Mouse (Mus musculus): ENCODE results near the gene Aktip.
A peak's percentile ranks its signal among the peaks of the same experiment; 100 is the strongest.

Gene Aktip

GRCm38 (mm10) chr8:91199876-91200275 lies at the start of gene Aktip:
Gene Aktip, minus strand, starts transcription at chr8:91199976.
- no peak for DNase-seq

- no peak for DNase-seq
These were observed 46.2 kb upstream of the Aktip start for GRCm38 (mm10) chr8:91245821-91246454.

- no peak for DNase-seq
These were observed 42.9 kb upstream of the Aktip start for GRCm38 (mm10) chr8:91242721-91243120.

- peak; percentile 25 for DNase-seq
These were observed 42.2 kb upstream of the Aktip start for GRCm38 (mm10) chr8:91241873-91242519.

GRCm38 (mm10) chr8:91241371-91241770 lies 41.6 kb upstream of the Aktip start:
- peak; percentile 85 for DNase-seq

- DNase-seq, result no peak
These were observed 37.4 kb upstream of the Aktip start for GRCm38 (mm10) chr8:91237191-91237590.

GRCm38 (mm10) chr8:91234097-91234496 lies 34.3 kb upstream of the Aktip start:
- DNase-seq, result no peak

GRCm38 (mm10) chr8:91227421-91227841 lies 27.7 kb upstream of the Aktip start:
- DNase-seq, result no peak

GRCm38 (mm10) chr8:91224227-91224626 lies 24.5 kb upstream of the Aktip start:
- no peak for DNase-seq

- no peak for DNase-seq
These were observed 22.1 kb upstream of the Aktip start for GRCm38 (mm10) chr8:91221841-91222240.

- no peak for DNase-seq
These were observed 18.5 kb upstream of the Aktip start for GRCm38 (mm10) chr8:91218271-91218670.

GRCm38 (mm10) chr8:91217062-91217905 lies 17.5 kb upstream of the Aktip start:
- DNase-seq, result no peak

- no peak for DNase-seq
These were observed 14.5 kb upstream of the Aktip start for GRCm38 (mm10) chr8:91214287-91214686.

GRCm38 (mm10) chr8:91212948-91213347 lies 13.2 kb upstream of the Aktip start:
- no peak for DNase-seq

- DNase-seq, result no peak
These were observed 9.9 kb upstream of the Aktip start for GRCm38 (mm10) chr8:91209658-91210057.

GRCm38 (mm10) chr8:91207676-91208075 lies 7.9 kb upstream of the Aktip start:
- DNase-seq, result no peak

- DNase-seq, result no peak
These were observed 6.1 kb upstream of the Aktip start for GRCm38 (mm10) chr8:91205897-91206296.

GRCm38 (mm10) chr8:91201184-91201583 lies 1.4 kb upstream of the Aktip start:
- DNase-seq, result no peak

- no peak for DNase-seq
These were observed 1.7 kb downstream of the Aktip start for GRCm38 (mm10) chr8:91198036-91198435.

- no peak for DNase-seq
These were observed 2.5 kb downstream of the Aktip start for GRCm38 (mm10) chr8:91197233-91197632.

GRCm38 (mm10) chr8:91196661-91197060 lies 3.1 kb downstream of the Aktip start:
- DNase-seq, result no peak

GRCm38 (mm10) chr8:91194081-91194480 lies 5.7 kb downstream of the Aktip start:
- DNase-seq, result no peak

GRCm38 (mm10) chr8:91192941-91193340 lies 6.8 kb downstream of the Aktip start:
- no peak for DNase-seq

- DNase-seq, result peak; percentile 83
These were observed 8.9 kb downstream of the Aktip start for GRCm38 (mm10) chr8:91190816-91191340.

Measured in retina, postnatal 1 day (tissue).